Mouse (Mus musculus) frontal cortex, postnatal 10 days (tissue): ENCODE results near the gene Slc4a5.
A peak's percentile ranks its signal among the peaks of the same experiment; 100 is the strongest.

Experiments used
- DNase-seq, 2 experiments: peaks; one replicate each; pipeline ENCODE4 v3.0.0; 2022; ENCODE audit warnings: low spot score in 2 of 2, mixed read lengths in 1 of 2

The Slc4a5 gene

GRCm38 (mm10) chr6:83231486-83231885 lies 11.9 kb downstream of the Slc4a5 start:
- DNase-seq: no peak

GRCm38 (mm10) chr6:83233306-83233705 lies 13.7 kb downstream of the Slc4a5 start:
- DNase-seq: no peak

GRCm38 (mm10) chr6:83234280-83234741 lies 14.7 kb downstream of the Slc4a5 start:
- DNase-seq: no peak

GRCm38 (mm10) chr6:83237123-83237522 lies 17.5 kb downstream of the Slc4a5 start:
- DNase-seq: no peak

- DNase-seq: no peak
These were observed 24.9 kb downstream of the Slc4a5 start for GRCm38 (mm10) chr6:83244422-83245061.

- DNase-seq: peak in 1 of 2 experiments; percentile 19
These were observed 25.5 kb downstream of the Slc4a5 start for GRCm38 (mm10) chr6:83245134-83245533.

- no peak for DNase-seq
These were observed 26.4 kb downstream of the Slc4a5 start for GRCm38 (mm10) chr6:83245997-83246396.

GRCm38 (mm10) chr6:83246750-83247149 lies 27.1 kb downstream of the Slc4a5 start:
- no peak for DNase-seq

- no peak for DNase-seq
These were observed 27.5 kb downstream of the Slc4a5 start for GRCm38 (mm10) chr6:83247153-83247552.

- no peak for DNase-seq
These were observed 34.6 kb downstream of the Slc4a5 start for GRCm38 (mm10) chr6:83254242-83254641.

GRCm38 (mm10) chr6:83264516-83264915 lies 44.9 kb downstream of the Slc4a5 start:
- no peak for DNase-seq

GRCm38 (mm10) chr6:83265253-83265652 lies 45.6 kb downstream of the Slc4a5 start:
- DNase-seq: no peak

- no peak for DNase-seq
These were observed 46.0 kb downstream of the Slc4a5 start for GRCm38 (mm10) chr6:83265653-83266052.

GRCm38 (mm10) chr6:83267616-83268015 lies 48.0 kb downstream of the Slc4a5 start:
- no peak for DNase-seq

- peak; percentile 83 to 86 for DNase-seq
These were observed 48.7 kb downstream of the Slc4a5 start for GRCm38 (mm10) chr6:83268144-83269010.

- no peak for DNase-seq
These were observed 54.1 kb downstream of the Slc4a5 start for GRCm38 (mm10) chr6:83273733-83274132.

GRCm38 (mm10) chr6:83277151-83277550 lies 57.5 kb downstream of the Slc4a5 start:
- DNase-seq: no peak

GRCm38 (mm10) chr6:83278881-83279280 lies 59.3 kb downstream of the Slc4a5 start:
- no peak for DNase-seq

- DNase-seq: no peak
These were observed 60.8 kb downstream of the Slc4a5 start for GRCm38 (mm10) chr6:83280256-83280955.

- DNase-seq: no peak
These were observed 81.0 kb downstream of the Slc4a5 start for GRCm38 (mm10) chr6:83300447-83301229.

GRCm38 (mm10) chr6:83301294-83301693 lies 81.7 kb downstream of the Slc4a5 start:
- DNase-seq: no peak
